Mouse (Mus musculus): ENCODE measurements around the gene Inpp5d. TPM values are rescaled to one million over a fixed set of nuclear protein-coding genes. Genes with fewer than 3 reads are reported as not detected.

Gene Inpp5d
- polyA plus RNA-seq, 1 experiment from 2014 or later = 2.8 TPM

DNA sequence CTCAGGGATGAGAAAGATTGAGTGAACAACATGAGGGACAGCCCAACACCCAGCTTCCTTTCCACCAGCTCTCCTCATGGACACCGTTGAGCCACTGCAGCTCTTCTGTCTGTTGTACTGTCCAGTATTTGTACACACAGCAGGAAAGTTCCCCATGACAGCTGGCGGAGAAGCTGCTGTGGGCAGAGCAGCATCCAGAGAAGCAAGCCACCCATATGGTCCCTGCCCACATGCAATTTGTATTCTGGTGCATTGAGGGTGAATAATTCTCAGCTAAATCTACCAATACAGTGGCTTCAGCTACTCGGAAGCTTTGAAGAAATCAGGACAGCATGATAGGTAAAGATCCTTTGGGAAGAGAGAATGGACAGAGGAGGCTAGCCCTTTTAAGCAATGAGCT is 64.7 kb downstream of the Inpp5d start:
- no peak for TF ChIP-seq EP300 (optimal IDR thresholded peaks at IDR 0.05)
- TF ChIP-seq CTCF (IDR thresholded peaks at IDR 0.05; ENCODE audit: low read depth) = no peak
- H3K4me3 ChIP-seq (ENCODE audit: low read depth, low read length) = no peak overlapping the region
- no peaks in the 10 kb centered on the region for H3K36me3 ChIP-seq (ENCODE audit: control insufficient read depth, insufficient read depth, low read length)
- no peaks in the 10 kb centered on the region for H3K27me3 ChIP-seq (ENCODE audit: control insufficient read depth, insufficient read depth, low read length)
- 88% methylated on average over 3 of the region's 3 CpGs for WGBS
- no peaks in the 10 kb centered on the region for H3K9me3 ChIP-seq (ENCODE audit: control insufficient read depth, low read length)
- no peak for ATAC-seq (ENCODE audit: low FRiP score, low TSS enrichment)
- no peak for DNase-seq (ENCODE audit: low spot score)
- H3K4me2 ChIP-seq (replicated peaks; ENCODE audit: low read depth) = no peak overlapping the region
- H3K9ac ChIP-seq (ENCODE audit: low read length) = no peak overlapping the region
- H3K4me1 ChIP-seq (replicated peaks; ENCODE audit: control insufficient read depth, insufficient read depth) = no peaks in the 10 kb centered on the region
- no peak overlapping the region for H3K27ac ChIP-seq (replicated peaks)

DNA sequence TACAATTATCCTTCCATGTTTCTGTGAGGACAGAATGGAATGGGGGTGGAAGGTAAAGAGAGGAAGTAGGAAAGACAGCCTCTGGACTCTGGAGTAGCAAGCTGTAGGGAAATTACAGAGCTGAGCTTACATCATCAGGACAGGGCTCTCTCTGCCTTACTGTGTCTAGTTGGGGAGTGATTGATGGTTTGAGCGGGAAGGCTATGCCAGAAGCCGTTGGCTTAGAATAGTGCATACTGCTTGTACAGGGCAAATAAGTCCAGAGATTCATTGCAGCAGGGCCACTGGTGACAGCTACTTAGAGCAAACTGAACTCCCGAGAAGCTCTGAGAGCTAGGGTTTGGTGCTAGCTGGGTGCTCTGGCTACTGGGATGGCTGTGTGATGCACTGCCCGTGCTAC is 66.2 kb downstream of the Inpp5d start:
- H3K9me3 ChIP-seq (ENCODE audit: control insufficient read depth, low read length) = no peaks in the 10 kb centered on the region
- no peak overlapping the region for H3K9ac ChIP-seq (ENCODE audit: low read length)
- TF ChIP-seq EP300 (optimal IDR thresholded peaks at IDR 0.05) = no peak
- TF ChIP-seq CTCF (IDR thresholded peaks at IDR 0.05; ENCODE audit: low read depth) = no peak
- no peaks in the 10 kb centered on the region for H3K27me3 ChIP-seq (ENCODE audit: control insufficient read depth, insufficient read depth, low read length)
- WGBS = 27% methylated on average over 4 of the region's 4 CpGs
- ATAC-seq (ENCODE audit: low FRiP score, low TSS enrichment) (no peak), DNase-seq (ENCODE audit: low spot score) (no peak)
- no peak overlapping the region for H3K4me2 ChIP-seq (replicated peaks; ENCODE audit: low read depth)
- H3K4me3 ChIP-seq (ENCODE audit: low read depth, low read length) = no peak overlapping the region
- H3K4me1 ChIP-seq (replicated peaks; ENCODE audit: control insufficient read depth, insufficient read depth) = no peaks in the 10 kb centered on the region
- no peaks in the 10 kb centered on the region for H3K36me3 ChIP-seq (ENCODE audit: control insufficient read depth, insufficient read depth, low read length)
- no peak overlapping the region for H3K27ac ChIP-seq (replicated peaks)

DNA sequence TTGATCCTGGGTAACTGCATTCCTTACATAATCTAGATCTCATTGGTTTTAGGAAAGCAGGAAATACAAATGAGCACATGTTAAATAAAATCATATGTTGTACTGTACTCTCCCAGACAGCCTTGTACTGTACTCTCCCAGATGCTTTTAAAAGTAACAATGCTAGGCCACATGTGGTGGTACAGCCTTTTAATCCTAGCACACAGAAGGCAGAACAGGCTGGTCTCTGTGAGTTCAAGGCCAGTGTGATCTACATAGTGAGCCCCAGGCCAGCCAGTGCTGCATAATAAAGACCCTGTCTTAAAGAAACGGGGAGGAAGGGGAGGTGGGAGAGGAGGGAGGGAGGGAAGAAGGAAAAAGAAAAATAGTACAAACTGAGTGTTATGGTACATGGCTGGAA is 66.9 kb downstream of the Inpp5d start:
- Histone ChIP-seq H3K27ac (replicated peaks) (no peak overlapping the region), H3K4me3 (ENCODE audit: low read depth, low read length) (no peak overlapping the region), H3K4me2 (replicated peaks; ENCODE audit: low read depth) (no peak overlapping the region), H3K9ac (ENCODE audit: low read length) (no peak overlapping the region), H3K4me1 (replicated peaks; ENCODE audit: control insufficient read depth, insufficient read depth) (no peaks in the 10 kb centered on the region), H3K27me3 (ENCODE audit: control insufficient read depth, insufficient read depth, low read length) (no peaks in the 10 kb centered on the region), H3K9me3 (ENCODE audit: control insufficient read depth, low read length) (no peaks in the 10 kb centered on the region), H3K36me3 (ENCODE audit: control insufficient read depth, insufficient read depth, low read length) (no peaks in the 10 kb centered on the region)
- TF ChIP-seq CTCF (IDR thresholded peaks at IDR 0.05; ENCODE audit: low read depth) = no peak
- no peak for TF ChIP-seq EP300 (optimal IDR thresholded peaks at IDR 0.05)
- no peak for ATAC-seq (ENCODE audit: low FRiP score, low TSS enrichment)
- DNase-seq (ENCODE audit: low spot score) = no peak
- 39% methylated on average over 1 of the region's 1 CpGs for WGBS

DNA sequence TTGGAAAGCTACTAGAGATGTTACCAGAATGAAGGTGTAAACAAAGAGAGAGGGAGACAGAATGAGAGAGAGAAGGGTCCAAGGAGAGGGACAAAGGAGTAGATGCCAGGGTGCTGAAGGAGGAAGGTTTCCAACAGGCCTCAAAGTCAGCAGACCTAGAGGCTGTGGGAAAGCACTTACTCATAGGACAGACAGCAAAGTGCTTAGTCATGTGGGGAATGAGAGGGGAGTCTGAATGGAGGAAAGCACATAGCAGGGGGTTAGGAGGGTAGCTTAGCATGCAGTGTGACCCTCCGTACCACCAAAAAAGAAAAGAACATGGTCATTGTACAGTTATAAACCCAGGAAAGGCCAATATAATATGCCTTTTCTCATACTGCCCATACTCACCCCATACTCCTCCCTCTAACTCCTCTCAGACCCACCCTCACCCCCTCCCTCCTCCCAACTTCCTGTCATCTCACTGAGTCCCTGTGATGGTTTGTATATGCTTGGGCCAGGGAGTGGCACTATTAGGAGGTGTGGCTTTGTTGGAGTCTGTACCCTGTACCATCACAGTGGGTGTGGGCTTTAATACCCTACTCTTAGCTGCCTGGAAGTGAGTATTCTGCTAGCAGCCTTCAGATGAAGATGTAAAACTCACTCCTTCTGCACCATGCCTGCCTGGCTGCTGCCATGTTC is 69.7 kb downstream of the Inpp5d start:
- TF ChIP-seq EP300 (optimal IDR thresholded peaks at IDR 0.05) (no peak), CTCF (IDR thresholded peaks at IDR 0.05; ENCODE audit: low read depth) (no peak)
- Histone ChIP-seq H3K9me3 (ENCODE audit: control insufficient read depth, low read length) (no peaks in the 10 kb centered on the region), H3K27ac (replicated peaks) (no peak overlapping the region), H3K27me3 (ENCODE audit: control insufficient read depth, insufficient read depth, low read length) (no peaks in the 10 kb centered on the region), H3K4me3 (ENCODE audit: low read depth, low read length) (no peak overlapping the region), H3K4me2 (replicated peaks; ENCODE audit: low read depth) (no peak overlapping the region), H3K9ac (ENCODE audit: low read length) (no peak overlapping the region), H3K36me3 (ENCODE audit: control insufficient read depth, insufficient read depth, low read length) (no peaks in the 10 kb centered on the region), H3K4me1 (replicated peaks; ENCODE audit: control insufficient read depth, insufficient read depth) (no peaks in the 10 kb centered on the region)
- ATAC-seq (ENCODE audit: low FRiP score, low TSS enrichment) = no peak
- WGBS = 92% methylated on average over 1 of the region's 1 CpGs
- DNase-seq (ENCODE audit: low spot score) = no peak

DNA sequence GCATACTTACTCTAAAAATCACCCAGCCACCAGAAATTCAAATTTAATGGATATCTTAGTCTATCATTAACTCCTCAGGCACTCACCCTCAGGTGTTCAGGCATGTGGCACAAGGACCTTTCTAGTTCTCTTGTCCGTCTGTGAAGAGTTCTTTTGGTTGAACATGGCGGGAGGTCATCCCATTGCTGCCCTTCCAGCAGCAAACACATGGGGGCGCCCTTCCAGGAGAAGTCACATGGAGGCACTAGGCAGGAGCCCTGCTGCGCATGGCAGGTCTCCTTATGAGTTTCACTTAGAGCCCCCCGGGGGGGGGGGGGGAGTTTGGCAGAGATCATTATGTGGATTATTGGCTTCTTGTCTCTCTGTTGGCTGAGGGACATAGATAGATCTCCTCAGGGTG is 76.2 kb downstream of the Inpp5d start:
- Histone ChIP-seq H3K27ac (replicated peaks) (no peak overlapping the region), H3K9me3 (ENCODE audit: control insufficient read depth, low read length) (no peaks in the 10 kb centered on the region), H3K27me3 (ENCODE audit: control insufficient read depth, insufficient read depth, low read length) (no peaks in the 10 kb centered on the region), H3K4me3 (ENCODE audit: low read depth, low read length) (no peak overlapping the region), H3K9ac (ENCODE audit: low read length) (no peak overlapping the region), H3K36me3 (ENCODE audit: control insufficient read depth, insufficient read depth, low read length) (no peaks in the 10 kb centered on the region), H3K4me2 (replicated peaks; ENCODE audit: low read depth) (no peak overlapping the region), H3K4me1 (replicated peaks; ENCODE audit: control insufficient read depth, insufficient read depth) (no peaks in the 10 kb centered on the region)
- 72% methylated on average over 5 of the region's 5 CpGs for WGBS
- DNase-seq (ENCODE audit: low spot score) (peak; percentile 17), ATAC-seq (ENCODE audit: low FRiP score, low TSS enrichment) (no peak)
- TF ChIP-seq EP300 (optimal IDR thresholded peaks at IDR 0.05) (no peak), CTCF (IDR thresholded peaks at IDR 0.05; ENCODE audit: low read depth) (peak; percentile 27)

DNA sequence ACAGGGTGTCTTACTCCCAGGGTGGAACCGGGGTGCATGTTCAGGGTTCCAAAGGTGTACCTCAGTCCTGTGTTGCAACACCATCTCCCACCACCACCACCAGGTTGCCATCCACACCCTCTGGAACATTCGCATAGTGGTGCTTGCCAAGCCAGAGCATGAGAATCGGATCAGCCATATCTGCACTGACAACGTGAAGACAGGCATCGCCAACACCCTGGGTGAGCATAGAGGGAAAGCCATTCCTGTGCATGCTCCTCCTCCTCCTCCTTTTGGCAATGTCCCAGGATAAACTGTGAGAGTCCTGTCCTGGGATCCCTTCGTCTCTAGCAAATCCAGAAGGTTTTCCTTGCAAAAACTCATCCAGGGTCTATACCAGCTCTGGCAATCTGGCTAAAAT is 77.9 kb downstream of the Inpp5d start:
- Histone ChIP-seq H3K4me1 (replicated peaks; ENCODE audit: control insufficient read depth, insufficient read depth) (no peaks in the 10 kb centered on the region), H3K9me3 (ENCODE audit: control insufficient read depth, low read length) (no peaks in the 10 kb centered on the region), H3K27ac (replicated peaks) (no peak overlapping the region), H3K36me3 (ENCODE audit: control insufficient read depth, insufficient read depth, low read length) (no peaks in the 10 kb centered on the region), H3K27me3 (ENCODE audit: control insufficient read depth, insufficient read depth, low read length) (no peaks in the 10 kb centered on the region), H3K4me2 (replicated peaks; ENCODE audit: low read depth) (no peak overlapping the region), H3K4me3 (ENCODE audit: low read depth, low read length) (no peak overlapping the region), H3K9ac (ENCODE audit: low read length) (no peak overlapping the region)
- no peak for ATAC-seq (ENCODE audit: low FRiP score, low TSS enrichment)
- WGBS = 79% methylated on average over 6 of the region's 6 CpGs
- TF ChIP-seq EP300 (optimal IDR thresholded peaks at IDR 0.05) (no peak), CTCF (IDR thresholded peaks at IDR 0.05; ENCODE audit: low read depth) (no peak)
- DNase-seq (ENCODE audit: low spot score) = no peak
